Mouse (Mus musculus): ENCODE results near the gene Lsmem1. TPM values are rescaled to one million over a fixed set of nuclear protein-coding genes. Genes with fewer than 3 reads are reported as not detected.

The Lsmem1 gene
- total and polyA plus RNA-seq, 3 experiments = not detected

DNA sequence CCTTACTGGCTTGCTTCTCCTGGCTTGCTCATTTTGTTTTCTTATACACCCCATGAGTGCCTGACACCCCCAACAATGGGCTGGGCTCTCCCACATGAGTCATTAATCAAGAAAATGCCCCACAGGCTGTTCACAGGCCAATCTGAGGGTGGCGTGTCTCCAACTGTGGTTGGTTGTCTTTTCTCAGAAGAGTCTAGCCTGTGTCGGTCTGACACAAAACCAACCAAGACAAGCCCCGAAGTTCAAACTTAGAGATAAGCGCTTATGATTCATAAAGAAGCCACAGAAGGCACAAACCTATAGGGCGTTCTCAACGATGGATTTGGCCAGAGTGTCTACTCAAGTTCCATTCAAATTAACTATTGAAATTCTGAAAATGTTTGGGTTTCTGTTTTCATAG is 45.1 kb downstream of the Lsmem1 start:
- no peak for DNase-seq (ENCODE audit: extremely low read depth)
- H3K4me3 ChIP-seq (replicated peaks in 1 of 3; ENCODE audit: low read depth in 2 of 3, low read length in 2 of 3, poor library complexity in 1 of 3) = no peak overlapping the region
- H3K9ac ChIP-seq (ENCODE audit: insufficient read depth, low read depth) = no peak overlapping the region
- dilution Hi-C loops (cut with MboI; ENCODE audit: extremely low pct_ligation_motif_present, extremely low pct_unique_long_range_greater_than_20kb, low sequenced_read_pairs) (no loop called here), in situ Hi-C loops (cut with MboI; ENCODE audit: low pct_ligation_motif_present, low pct_unique_long_range_greater_than_20kb, low sequenced_read_pairs) (loop anchor here (25.0 kb wide), 1 partner anchor 642 kb away; no protein-coding TSS in a partner anchor)
- H3K36me3 ChIP-seq (replicated peaks in 1 of 2; ENCODE audit: control insufficient read depth in 1 of 2, insufficient read depth in 1 of 2, low read length in 1 of 2) = no peaks in the 10 kb centered on the region
- no peak overlapping the region for H3K4me2 ChIP-seq (ENCODE audit: insufficient read depth, low read depth, poor library complexity, severe bottlenecking)
- H3K9me3 ChIP-seq (replicated peaks; ENCODE audit: low read length) = no peaks in the 10 kb centered on the region
- H3K27ac ChIP-seq (ENCODE audit: insufficient read depth, low read depth) = no peak overlapping the region
- H3K4me1 ChIP-seq (ENCODE audit: control insufficient read depth in 1 of 2, insufficient read depth in 2 of 2) = peaks cover 3 to 6% of the 10 kb centered on the region in 2 experiments
- H3K79me2 ChIP-seq (replicated peaks; ENCODE audit: control insufficient read depth, extremely low read depth, insufficient read depth, poor library complexity, severe bottlenecking) = no peaks in the 10 kb centered on the region
- TF ChIP-seq BHLHE40 (IDR thresholded peaks at IDR 0.05; ENCODE audit: low read depth, low read length) (no peak), CTCF (conservative IDR thresholded peaks at IDR 0.05 in 1 of 2, IDR thresholded peaks at IDR 0.05 in 1 of 2; ENCODE audit: low read depth in 2 of 2, low read length in 2 of 2) (no peak), NELFE (IDR thresholded peaks at IDR 0.05; ENCODE audit: low read depth, low read length) (no peak), MYC (IDR thresholded peaks at IDR 0.05; ENCODE audit: low read depth, low read length) (no peak), ZNF384 (IDR thresholded peaks at IDR 0.05; ENCODE audit: low read depth, low read length) (no peak), USF2 (conservative IDR thresholded peaks at IDR 0.05; ENCODE audit: low read depth, low read length) (no peak), KAT2A (IDR thresholded peaks at IDR 0.05; ENCODE audit: insufficient replicate concordance, low read length) (no peak), E2F4 (IDR thresholded peaks at IDR 0.05; ENCODE audit: insufficient replicate concordance, low read depth, low read length) (no peak), RCOR1 (conservative IDR thresholded peaks at IDR 0.05; ENCODE audit: low read depth, low read length) (no peak)
- no peaks in the 10 kb centered on the region for H3K27me3 ChIP-seq (replicated peaks)

GRCm38 (mm10) chr12:40152353-40153069 is 46.8 kb downstream of the Lsmem1 start:
- H3K9me3 ChIP-seq (replicated peaks; ENCODE audit: low read length) = no peaks in the 10 kb centered on the region
- no peak for DNase-seq (ENCODE audit: extremely low read depth)
- H3K9ac ChIP-seq (ENCODE audit: insufficient read depth, low read depth) = no peak overlapping the region
- in situ Hi-C loops (cut with MboI; ENCODE audit: low pct_ligation_motif_present, low pct_unique_long_range_greater_than_20kb, low sequenced_read_pairs) = loop anchor here (25.0 kb wide), 1 partner anchor 640 kb away; no protein-coding TSS in a partner anchor
- dilution Hi-C loops (cut with MboI; ENCODE audit: extremely low pct_ligation_motif_present, extremely low pct_unique_long_range_greater_than_20kb, low sequenced_read_pairs) = no loop called here
- H3K4me2 ChIP-seq (ENCODE audit: insufficient read depth, low read depth, poor library complexity, severe bottlenecking) = peak overlapping the region; percentile 50; the same call in 1 of the 2 replicates
- H3K36me3 ChIP-seq (replicated peaks in 1 of 2; ENCODE audit: control insufficient read depth in 1 of 2, insufficient read depth in 1 of 2, low read length in 1 of 2) = no peaks in the 10 kb centered on the region
- H3K79me2 ChIP-seq (replicated peaks; ENCODE audit: control insufficient read depth, extremely low read depth, insufficient read depth, poor library complexity, severe bottlenecking) = no peaks in the 10 kb centered on the region
- peak overlapping the region in 1 of 3 experiments; percentile 29 for H3K4me3 ChIP-seq (replicated peaks in 1 of 3; ENCODE audit: low read depth in 2 of 3, low read length in 2 of 3, poor library complexity in 1 of 3)
- H3K27ac ChIP-seq (ENCODE audit: insufficient read depth, low read depth) = no peak overlapping the region
- TF ChIP-seq ZKSCAN1 (IDR thresholded peaks at IDR 0.05; ENCODE audit: borderline replicate concordance, low read depth, low read length) = no peak
- TF ChIP-seq JUND (conservative IDR thresholded peaks at IDR 0.05; ENCODE audit: low read depth, low read length) = no peak
- TF ChIP-seq MAZ (IDR thresholded peaks at IDR 0.05; ENCODE audit: low read depth, low read length) = no peak
- TF ChIP-seq MAX (IDR thresholded peaks at IDR 0.05; ENCODE audit: low read length) = no peak
- TF ChIP-seq CTCF (conservative IDR thresholded peaks at IDR 0.05 in 1 of 2, IDR thresholded peaks at IDR 0.05 in 1 of 2; ENCODE audit: low read depth in 2 of 2, low read length in 2 of 2) = no peak
- no peak for TF ChIP-seq SIN3A (IDR thresholded peaks at IDR 0.05; ENCODE audit: low read length)
- no peak for TF ChIP-seq USF1 (IDR thresholded peaks at IDR 0.05; ENCODE audit: low read depth, low read length)
- no peak for TF ChIP-seq TCF12 (IDR thresholded peaks at IDR 0.05; ENCODE audit: low read depth, low read length)
- TF ChIP-seq NELFE (IDR thresholded peaks at IDR 0.05; ENCODE audit: low read depth, low read length) = no peak
- no peak for TF ChIP-seq ZMIZ1 (IDR thresholded peaks at IDR 0.05; ENCODE audit: low read depth, low read length)
- no peak for TF ChIP-seq RCOR1 (conservative IDR thresholded peaks at IDR 0.05; ENCODE audit: low read depth, low read length)
- no peak for TF ChIP-seq TBP (conservative IDR thresholded peaks at IDR 0.05; ENCODE audit: low read depth, low read length)
- H3K27me3 ChIP-seq (replicated peaks) = no peaks in the 10 kb centered on the region
- H3K4me1 ChIP-seq (ENCODE audit: control insufficient read depth in 1 of 2, insufficient read depth in 2 of 2) = peaks cover 3 to 6% of the 10 kb centered on the region in 2 experiments
